Mouse (Mus musculus) heart, embryonic 14.5 days (tissue): ENCODE measurements around the gene Emsy. TPM values are rescaled to one million over a fixed set of nuclear protein-coding genes. Genes with fewer than 3 reads are reported as not detected.

ENCODE experiments used
- ATAC-seq: fragments of 200-750 bp; cut with Nextera tagmentation; 2 replicates; pipeline ENCODE4 v1.8.0; 2017; ENCODE audit warnings: low read depth, moderate TSS enrichment; ENCODE audit not compliant: insufficient number of reproducible peaks, insufficient read depth, low FRiP score
- H3K27ac ChIP-seq, 2 experiments: fragments of 200-500 bp in 1 of 2; fragments of 300-500 bp in 1 of 2; sonication (generic) in 1 of 2; replicated peaks in 1 of 2; 2 replicates each; pipeline ENCODE4 v1.5.1; 2012 to 2014; ENCODE audit warnings: low read depth in 2 of 2, low read length in 2 of 2, control low read depth in 1 of 2, mild to moderate bottlenecking in 1 of 2, mixed read lengths in 1 of 2; ENCODE audit not compliant: control insufficient read depth in 1 of 2, insufficient read depth in 1 of 2
- H3K27me3 ChIP-seq: fragments of 300-500 bp; sonication (generic); 2 replicates; pipeline ENCODE4 v1.6.1; 2014; ENCODE audit warnings: mild to moderate bottlenecking, low read length, control low read depth; ENCODE audit not compliant: control insufficient read depth, insufficient read depth
- H3K36me3 ChIP-seq: fragments of 300-500 bp; sonication (generic); 2 replicates; pipeline ENCODE4 v1.6.1; 2014; ENCODE audit warnings: mild to moderate bottlenecking, control low read depth, low read length, mixed read lengths; ENCODE audit not compliant: control insufficient read depth, insufficient read depth
- H3K4me1 ChIP-seq, 2 experiments: fragments of 200-500 bp in 1 of 2; fragments of 300-500 bp in 1 of 2; sonication (generic) in 1 of 2; 2 replicates each; pipeline ENCODE4 v1.6.1; 2012 to 2014; ENCODE audit warnings: low read length in 2 of 2, control low read depth in 1 of 2, mixed read lengths in 1 of 2; ENCODE audit not compliant: control insufficient read depth in 2 of 2, insufficient read depth in 2 of 2
- H3K4me2 ChIP-seq: fragments of 300-500 bp; sonication (generic); 2 replicates; pipeline ENCODE4 v1.6.1; 2014; ENCODE audit warnings: mild to moderate bottlenecking, low read length
- H3K4me3 ChIP-seq, 2 experiments: fragments of 200-500 bp in 1 of 2; fragments of 300-500 bp in 1 of 2; sonication (generic) in 1 of 2; 2 replicates each; pipeline ENCODE4 v1.5.1; 2012 to 2014; ENCODE audit warnings: low read length in 2 of 2, mild to moderate bottlenecking in 2 of 2, control low read depth in 1 of 2, low read depth in 1 of 2, moderate library complexity in 1 of 2; ENCODE audit not compliant: control insufficient read depth in 1 of 2, insufficient read depth in 1 of 2
- H3K9ac ChIP-seq: fragments of 300-500 bp; sonication (generic); 2 replicates; pipeline ENCODE4 v1.6.1; 2014; ENCODE audit warnings: mild to moderate bottlenecking, low read length
- H3K9me3 ChIP-seq: fragments of 300-500 bp; sonication (generic); 2 replicates; pipeline ENCODE4 v1.6.1; 2016; ENCODE audit warnings: low read length, control low read depth; ENCODE audit not compliant: control insufficient read depth
- WGBS: fragments of 180-500 bp; shearing (Covaris S2); extraction: QIAGEN DNeasy Blood & Tissue Kit; methylation state at CpG from one replicate; pipeline ENCODE4 v1.1.7; 2014; 5-methylcytosine and 5-hydroxymethylcytosine counted together
- polyA plus RNA-seq: library from polyadenylated mRNA; unstranded; fragments of >200 nt; fragmentation: Nextera tagmentation; extraction: Ambion mirVana; gene quantifications from 2 replicates; pipeline ENCODE4 v1.2.1, GENCODE M21; 2014

Emsy gene
- polyA plus RNA-seq, 1 experiment from 2014 or later: 32.7 TPM

DNA sequence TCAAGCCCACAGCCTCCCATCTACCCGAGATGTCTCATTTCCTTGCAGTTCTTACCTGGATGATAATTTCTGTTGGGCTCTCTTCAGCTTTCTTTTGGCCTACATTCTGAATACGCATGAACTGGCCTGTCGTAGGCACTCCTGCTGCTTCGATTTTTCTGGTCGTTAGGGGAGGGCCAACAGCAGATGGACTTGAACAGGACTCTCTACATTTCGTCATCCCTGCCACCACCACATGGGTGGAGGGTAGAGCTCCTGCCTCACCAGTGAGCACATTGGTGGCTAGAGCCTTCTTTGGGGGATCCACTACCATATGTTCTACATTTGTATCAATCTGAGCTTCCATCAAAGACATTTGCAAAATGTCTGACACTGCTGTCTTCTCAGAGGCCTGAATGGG lies 63.3 kb downstream of the Emsy start:
- no peak for ATAC-seq
- WGBS: 83% methylated on average over 6 of the region's 6 CpGs
- H3K9me3 ChIP-seq: no peaks in the 10 kb centered on the region
- no peaks in the 10 kb centered on the region for H3K27me3 ChIP-seq
- no peak overlapping the region for H3K9ac ChIP-seq
- no peak overlapping the region for H3K4me2 ChIP-seq
- H3K27ac ChIP-seq: no peak overlapping the region
- H3K36me3 ChIP-seq: peaks cover 86% of the 10 kb centered on the region
- no peak overlapping the region for H3K4me3 ChIP-seq
- no peaks in the 10 kb centered on the region for H3K4me1 ChIP-seq

DNA sequence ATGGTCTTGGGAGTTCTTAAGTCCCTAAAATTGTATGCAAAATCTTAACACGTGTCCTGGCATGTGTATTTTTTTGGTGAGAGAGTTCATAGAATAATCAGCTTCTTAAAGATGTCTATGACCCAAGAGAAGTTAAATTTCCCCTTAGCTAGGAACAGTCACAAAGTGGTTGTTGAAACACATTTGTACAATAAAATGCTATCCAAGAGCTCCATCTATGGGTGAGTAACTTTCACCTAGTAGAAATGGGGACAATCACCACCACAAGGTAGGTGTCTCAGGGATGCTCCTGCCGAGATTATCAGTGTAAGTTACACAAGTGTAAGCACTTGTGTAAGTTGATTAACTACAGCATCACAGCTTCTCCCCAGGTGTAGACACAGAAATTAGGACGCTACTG lies 67.6 kb downstream of the Emsy start:
- no peak overlapping the region for H3K27ac ChIP-seq
- H3K4me2 ChIP-seq: no peak overlapping the region
- peaks cover 59% of the 10 kb centered on the region for H3K36me3 ChIP-seq
- ATAC-seq: no peak
- no peaks in the 10 kb centered on the region for H3K4me1 ChIP-seq
- no peaks in the 10 kb centered on the region for H3K27me3 ChIP-seq
- 64% methylated on average over 3 of the region's 3 CpGs for WGBS
- H3K4me3 ChIP-seq: no peak overlapping the region
- no peaks in the 10 kb centered on the region for H3K9me3 ChIP-seq
- no peak overlapping the region for H3K9ac ChIP-seq

DNA sequence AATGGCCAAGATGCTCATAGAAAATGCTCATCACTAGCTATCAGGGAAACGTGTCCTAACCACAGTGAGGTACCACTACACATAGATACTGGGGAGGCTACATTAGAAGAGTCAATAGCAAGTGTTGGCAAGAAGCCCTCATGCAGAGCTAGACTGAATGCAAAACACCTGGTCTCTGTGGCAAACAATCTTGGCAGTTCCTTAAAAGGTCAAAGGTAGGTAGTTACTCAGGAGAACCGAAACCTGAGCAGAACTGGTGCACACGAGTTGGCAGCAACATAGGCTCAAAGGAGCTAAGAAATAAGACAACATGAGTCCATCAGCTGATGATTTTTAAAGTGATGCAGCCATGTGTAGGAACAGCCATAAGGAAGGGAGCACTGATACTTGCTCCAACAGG lies 70.3 kb downstream of the Emsy start:
- WGBS: 84% methylated on average over 3 of the region's 3 CpGs
- H3K4me1 ChIP-seq: no peaks in the 10 kb centered on the region
- no peak overlapping the region for H3K4me2 ChIP-seq
- H3K9me3 ChIP-seq: no peaks in the 10 kb centered on the region
- H3K27ac ChIP-seq: no peak overlapping the region
- no peak for ATAC-seq
- no peaks in the 10 kb centered on the region for H3K27me3 ChIP-seq
- H3K4me3 ChIP-seq: no peak overlapping the region
- no peak overlapping the region for H3K9ac ChIP-seq
- H3K36me3 ChIP-seq: peaks cover 37% of the 10 kb centered on the region

DNA sequence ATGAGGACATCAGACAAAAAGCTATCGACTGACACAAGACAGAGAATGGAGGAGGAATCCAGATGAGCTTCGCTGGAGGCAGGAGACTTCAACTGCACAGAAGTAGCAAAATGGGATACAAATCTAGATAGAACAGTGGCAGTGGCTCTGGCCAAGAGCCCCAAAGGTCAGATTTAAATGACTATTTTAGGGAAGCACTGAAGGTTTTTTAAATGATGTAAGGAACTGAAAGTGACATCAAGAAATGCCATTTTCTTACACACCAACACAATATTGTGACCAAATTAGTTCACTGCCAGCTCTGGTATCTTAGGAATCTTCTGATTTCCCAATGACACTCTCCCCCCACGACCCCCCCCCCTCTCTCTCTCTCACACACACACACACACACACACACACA lies 72.0 kb downstream of the Emsy start:
- H3K36me3 ChIP-seq: peaks cover 20% of the 10 kb centered on the region
- no peak for ATAC-seq
- no peaks in the 10 kb centered on the region for H3K4me1 ChIP-seq
- no peak overlapping the region for H3K27ac ChIP-seq
- no peak overlapping the region for H3K4me3 ChIP-seq
- 64% methylated on average over 3 of the region's 3 CpGs for WGBS
- H3K9me3 ChIP-seq: no peaks in the 10 kb centered on the region
- H3K4me2 ChIP-seq: no peak overlapping the region
- H3K27me3 ChIP-seq: no peaks in the 10 kb centered on the region
- H3K9ac ChIP-seq: no peak overlapping the region

DNA sequence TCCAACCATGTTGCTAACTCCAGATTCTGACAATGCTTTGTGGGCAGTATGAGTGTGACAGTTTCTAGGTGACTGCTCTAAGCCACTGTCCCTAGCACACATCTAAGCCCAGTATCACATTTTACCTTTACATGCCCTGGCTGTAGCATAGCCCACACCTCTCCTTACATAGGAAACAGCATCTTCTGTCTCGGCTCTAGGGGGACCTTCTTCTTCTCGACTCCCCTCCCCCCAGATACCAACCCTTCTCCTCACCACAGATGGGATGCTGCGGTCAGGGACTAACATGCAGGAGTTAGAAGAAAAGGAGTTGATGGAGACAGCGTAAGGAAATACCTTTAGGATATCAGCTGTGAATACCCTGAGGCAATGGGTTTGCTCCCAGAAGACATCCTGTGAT lies 75.3 kb downstream of the Emsy start:
- Histone ChIP-seq H3K36me3 (no peaks in the 10 kb centered on the region), H3K27ac (no peak overlapping the region), H3K9ac (no peak overlapping the region), H3K4me1 (no peaks in the 10 kb centered on the region), H3K27me3 (no peaks in the 10 kb centered on the region), H3K4me2 (no peak overlapping the region), H3K4me3 (no peak overlapping the region), H3K9me3 (no peaks in the 10 kb centered on the region)
- 71% methylated on average over 4 of the region's 4 CpGs for WGBS
- ATAC-seq: no peak

DNA sequence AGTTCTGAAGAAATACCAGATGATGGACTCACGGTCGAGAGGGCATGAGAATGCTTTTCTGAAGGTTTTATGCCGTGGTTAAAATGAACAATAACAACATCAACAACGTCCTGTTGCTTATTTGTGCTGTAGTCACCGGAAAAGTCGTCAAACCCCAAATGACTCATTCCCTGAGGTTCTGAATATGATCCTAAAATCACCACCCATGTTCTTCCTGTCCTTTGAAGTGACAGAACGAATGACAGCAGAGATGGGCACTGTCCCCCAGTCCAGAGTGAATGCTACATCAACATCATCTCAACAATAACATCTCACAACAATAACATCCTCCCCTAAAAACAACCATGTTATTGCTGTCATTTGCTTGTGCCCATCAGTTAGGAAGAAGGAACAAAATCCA lies 76.1 kb downstream of the Emsy start:
- no peaks in the 10 kb centered on the region for H3K4me1 ChIP-seq
- H3K27me3 ChIP-seq: no peaks in the 10 kb centered on the region
- WGBS: 74% methylated on average over 7 of the region's 7 CpGs

DNA sequence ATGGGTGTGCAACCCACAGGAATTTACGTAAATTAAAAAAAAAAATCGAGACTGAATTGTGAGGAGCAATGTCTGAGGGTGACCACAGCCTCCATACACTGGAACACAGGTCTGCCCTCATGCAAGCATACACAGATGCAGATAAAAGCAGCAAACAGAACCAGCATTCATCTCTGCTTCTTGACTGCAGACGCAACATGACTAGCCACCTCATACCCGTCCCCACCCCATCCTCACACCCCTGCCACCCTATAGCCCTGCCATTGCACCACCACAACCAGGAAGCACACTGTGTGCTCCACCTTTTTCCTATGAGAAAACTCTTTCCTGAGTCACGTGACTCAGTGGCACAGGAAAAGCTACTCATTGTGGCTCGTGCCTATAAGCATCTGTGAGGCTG lies 76.9 kb downstream of the Emsy start:
- H3K4me2 ChIP-seq: no peak overlapping the region
- no peaks in the 10 kb centered on the region for H3K9me3 ChIP-seq
- no peak overlapping the region for H3K27ac ChIP-seq
- H3K9ac ChIP-seq: no peak overlapping the region
- WGBS: 73% methylated on average over 6 of the region's 6 CpGs
- H3K4me1 ChIP-seq: peaks cover 1 to 2% of the 10 kb centered on the region in 2 experiments; a peak in 2 of 4 replicates
- ATAC-seq: no peak
- H3K36me3 ChIP-seq: no peaks in the 10 kb centered on the region
- H3K4me3 ChIP-seq: no peak overlapping the region
- H3K27me3 ChIP-seq: no peaks in the 10 kb centered on the region

More for the DNA sequence above, 76.1 kb downstream of the Emsy start:
- Histone ChIP-seq H3K27ac (no peak overlapping the region), H3K4me3 (no peak overlapping the region), H3K9ac (no peak overlapping the region), H3K36me3 (no peaks in the 10 kb centered on the region), H3K4me2 (no peak overlapping the region), H3K9me3 (no peaks in the 10 kb centered on the region)
- ATAC-seq: no peak

DNA sequence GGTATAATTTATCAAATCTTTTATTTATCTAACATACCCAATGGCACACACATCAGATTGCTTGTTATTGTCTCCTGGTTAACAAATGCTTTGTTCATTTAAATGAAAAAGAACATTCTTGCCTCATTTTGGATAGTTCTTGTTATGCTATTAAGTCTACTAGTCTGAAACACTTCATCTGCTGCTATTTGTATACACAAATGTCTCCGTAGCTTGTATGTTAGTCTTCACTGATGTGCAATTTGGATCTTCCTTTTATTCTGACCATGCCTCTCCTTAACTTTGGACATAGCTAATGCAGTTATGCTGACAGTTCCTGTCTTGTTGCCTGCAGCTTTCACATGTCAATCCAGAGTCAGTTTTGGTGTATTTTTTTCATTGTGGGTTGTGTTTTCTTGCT lies 79.1 kb downstream of the Emsy start:
- WGBS: 88% methylated on average over 1 of the region's 1 CpGs
- peaks cover 14 to 16% of the 10 kb centered on the region in 2 experiments for H3K4me1 ChIP-seq
- no peak overlapping the region for H3K27ac ChIP-seq
- no peaks in the 10 kb centered on the region for H3K9me3 ChIP-seq
- no peaks in the 10 kb centered on the region for H3K36me3 ChIP-seq
- no peak overlapping the region for H3K4me3 ChIP-seq
- H3K27me3 ChIP-seq: no peaks in the 10 kb centered on the region
- no peak overlapping the region for H3K9ac ChIP-seq
- no peak for ATAC-seq
- no peak overlapping the region for H3K4me2 ChIP-seq
